Mouse (Mus musculus): ENCODE measurements around the gene Otoa.
A peak's percentile ranks its signal among the peaks of the same experiment; 100 is the strongest.

Otoa gene

DNA sequence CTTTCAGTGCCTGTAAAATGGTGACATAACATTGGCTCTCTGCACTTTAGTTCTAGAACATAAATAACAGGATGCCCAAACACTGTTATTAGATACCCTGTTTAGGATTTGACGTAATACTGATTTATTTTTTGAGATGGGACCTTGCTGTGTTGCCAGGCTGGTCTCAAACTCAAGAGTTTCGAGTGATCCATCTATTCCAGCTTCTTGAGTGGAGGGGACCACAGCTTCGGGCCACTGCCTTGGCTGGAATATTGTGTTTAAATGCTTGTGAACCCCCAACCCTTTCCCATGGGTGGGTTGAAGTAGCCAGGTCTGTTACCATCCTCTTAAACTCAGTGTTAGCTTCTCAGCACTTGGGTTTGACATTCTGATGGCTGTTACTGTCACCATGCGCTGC is at the start of gene Otoa:
TSS of gene Otoa (plus strand) at position 301 of the 400 bp plus-strand sequence.
- no peak for DNase-seq (ENCODE audit: extremely low spot score, low read depth, low spot score)

DNA sequence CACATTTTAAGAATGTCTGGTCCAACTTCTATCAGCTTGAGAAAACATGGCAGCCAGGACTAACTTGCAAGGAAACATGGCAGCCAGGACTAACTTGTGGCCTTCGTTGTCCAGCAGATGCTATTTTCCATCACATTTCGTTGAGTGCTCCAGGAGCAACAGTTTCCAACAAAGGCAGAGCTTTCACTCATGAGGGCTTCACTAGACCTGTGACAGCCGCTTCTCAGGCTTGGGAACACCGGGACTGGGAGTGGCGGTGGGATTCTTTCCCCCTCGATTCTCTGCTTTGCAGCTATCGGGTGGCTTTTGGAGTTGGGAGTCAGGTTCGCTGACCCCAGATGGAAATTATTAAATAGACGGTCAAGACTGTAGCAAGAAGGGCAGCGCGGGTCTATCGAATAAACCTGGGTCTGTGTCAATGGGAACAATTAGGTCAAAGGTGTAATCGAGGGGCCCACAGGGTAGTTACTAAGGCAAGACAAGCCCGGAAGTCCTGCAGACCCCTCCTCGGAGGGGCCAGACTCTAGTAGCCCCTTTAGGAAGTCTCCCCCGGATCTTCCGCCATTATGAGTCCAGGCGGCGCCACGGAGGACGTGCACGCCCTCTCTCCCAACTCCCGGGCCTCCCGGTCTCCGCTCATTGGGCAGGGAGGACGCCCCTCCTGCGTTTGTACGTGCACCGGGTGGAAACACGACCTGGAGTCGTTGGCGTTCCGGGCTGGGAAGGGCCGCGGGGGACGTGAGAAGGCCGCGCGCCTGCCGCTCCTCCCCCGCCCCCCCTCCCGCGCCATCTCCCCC is 47.4 kb upstream of the Otoa start, which contains the start of gene Mettl9:
TSS of gene Mettl9 (plus strand) at position 590 of the 797 bp plus-strand sequence.
- DNase-seq (ENCODE audit: extremely low spot score, low read depth, low spot score) = peak; percentile 82

DNA sequence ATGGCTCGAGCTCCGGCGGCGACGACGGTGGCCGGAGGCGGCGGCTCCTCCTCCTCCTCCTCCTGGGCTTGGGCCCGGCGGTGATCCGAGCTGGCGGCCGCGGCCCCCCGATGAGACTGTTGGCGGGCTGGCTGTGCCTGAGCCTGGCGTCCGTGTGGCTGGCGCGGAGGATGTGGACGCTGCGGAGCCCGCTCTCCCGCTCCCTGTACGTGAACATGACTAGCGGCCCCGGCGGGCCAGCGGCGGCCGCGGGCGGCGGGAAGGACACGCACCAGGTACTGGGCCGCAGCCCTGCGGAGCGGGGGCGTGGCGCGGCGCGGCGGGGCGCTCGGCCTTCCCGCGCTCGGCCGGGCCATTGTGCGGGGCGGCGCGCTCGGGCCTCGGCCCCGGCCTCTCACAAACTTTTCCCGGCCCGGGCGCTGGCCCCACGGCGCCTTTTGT is 46.7 kb upstream of the Otoa start:
- DNase-seq (ENCODE audit: extremely low spot score, low read depth, low spot score) = no peak

DNA sequence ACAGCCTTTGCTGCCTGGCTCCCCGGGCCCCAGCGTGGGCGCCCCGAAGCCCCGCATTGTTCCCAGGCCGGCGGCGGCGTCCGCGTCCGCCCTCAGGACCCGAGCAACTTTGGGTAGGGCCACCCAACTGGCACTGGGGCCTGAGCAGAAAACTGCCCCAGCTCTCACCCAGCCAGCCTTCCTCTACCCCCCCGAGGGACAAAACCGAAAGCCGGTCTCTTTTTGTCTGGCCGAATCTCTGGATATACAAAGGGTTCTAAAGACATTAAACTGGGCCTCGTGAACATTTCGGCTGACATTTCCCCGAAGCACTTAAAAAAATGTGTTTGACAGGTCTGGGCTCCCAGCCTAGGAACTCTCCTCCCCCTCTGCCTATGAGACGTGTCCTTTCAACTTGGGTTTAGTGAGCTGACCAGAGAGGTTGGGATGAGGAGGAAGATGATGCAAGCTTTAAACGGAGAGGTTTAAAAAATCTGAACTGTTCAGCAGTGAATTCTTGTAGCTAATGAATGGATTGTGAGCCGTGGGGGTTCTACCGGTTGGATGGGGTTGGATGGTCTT is 46.2 kb upstream of the Otoa start:
- peak; percentile 30 for DNase-seq (ENCODE audit: extremely low spot score, low read depth, low spot score)

DNA sequence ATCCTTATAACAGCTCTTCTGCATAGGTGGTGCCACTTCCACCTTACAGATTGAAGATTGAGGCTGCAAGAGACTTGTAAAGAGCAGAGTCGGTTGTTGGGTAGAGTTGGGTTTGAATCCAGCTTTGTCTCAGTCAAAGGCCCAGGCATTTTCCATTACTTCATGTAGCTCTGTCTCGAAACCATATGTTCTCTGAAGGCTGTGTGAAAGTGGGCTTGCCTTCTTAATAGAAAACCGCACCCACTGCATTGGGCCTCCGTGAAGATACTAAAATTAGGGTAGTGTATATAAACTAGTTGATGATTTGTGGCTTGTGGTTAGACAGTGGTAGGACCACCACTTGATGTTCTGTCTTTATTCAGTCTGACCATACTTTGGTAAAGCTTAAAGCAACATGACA is 40.9 kb upstream of the Otoa start:
- no peak for DNase-seq (ENCODE audit: extremely low spot score, low read depth, low spot score)

DNA sequence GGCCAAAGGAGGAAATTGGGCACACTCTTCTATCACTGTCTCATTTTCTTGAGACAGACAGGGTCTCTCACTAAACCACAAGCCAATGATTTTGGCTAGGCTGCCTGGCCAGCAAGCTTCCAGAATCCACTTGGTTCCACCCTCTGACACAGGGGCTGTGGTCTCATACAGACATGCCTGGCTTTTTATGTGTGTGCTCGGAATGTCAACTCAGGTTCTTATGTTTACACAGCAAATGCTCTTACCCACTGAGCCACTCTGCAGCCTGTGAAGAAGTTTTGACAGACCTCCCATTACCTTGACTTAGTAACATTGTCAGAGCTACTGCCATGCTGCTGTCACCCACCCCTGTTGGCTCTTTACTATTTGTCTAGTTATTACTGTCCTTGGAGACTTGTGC is 39.5 kb upstream of the Otoa start:
- DNase-seq (ENCODE audit: extremely low spot score, low read depth, low spot score) = no peak

DNA sequence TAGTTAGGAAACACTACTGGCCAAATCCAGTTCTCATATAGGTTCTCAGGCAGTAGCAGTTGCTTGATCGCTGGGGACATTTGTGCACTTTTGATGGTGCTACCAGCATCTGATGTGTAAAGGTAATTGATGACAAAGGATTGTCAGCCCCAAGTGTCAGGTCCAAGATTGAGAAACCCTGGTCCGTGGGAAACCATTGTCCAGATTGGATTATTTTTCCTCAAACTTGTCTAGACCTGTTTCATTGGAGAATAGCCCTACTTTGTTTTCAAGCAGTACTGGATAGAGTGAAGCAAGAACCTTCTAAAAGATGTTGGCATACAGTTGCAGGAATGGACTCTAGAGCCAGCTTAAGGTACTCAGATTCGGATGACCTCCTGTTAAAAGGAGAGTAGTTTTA is 38.4 kb upstream of the Otoa start:
- no peak for DNase-seq (ENCODE audit: extremely low spot score, low read depth, low spot score)

DNA sequence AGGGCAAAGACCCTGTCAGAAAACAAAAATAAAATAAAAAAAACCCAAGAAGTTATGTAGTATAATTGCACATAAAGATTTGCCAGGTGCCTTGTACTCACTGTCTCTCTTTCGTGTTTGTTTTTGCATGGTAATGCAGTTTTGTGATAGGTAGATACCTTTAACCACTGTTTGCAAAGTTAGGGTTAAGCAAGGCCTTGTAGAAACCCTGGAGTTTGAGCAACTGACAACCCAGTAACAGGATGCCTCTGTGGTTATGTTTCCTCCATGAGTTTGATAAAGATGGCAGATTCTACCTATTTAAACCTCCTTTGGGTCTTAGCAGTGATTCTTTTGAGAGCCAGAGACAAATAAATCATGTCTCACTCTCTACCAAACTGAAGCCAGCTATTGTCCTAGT is 37.9 kb upstream of the Otoa start:
- no peak for DNase-seq (ENCODE audit: extremely low spot score, low read depth, low spot score)

DNA sequence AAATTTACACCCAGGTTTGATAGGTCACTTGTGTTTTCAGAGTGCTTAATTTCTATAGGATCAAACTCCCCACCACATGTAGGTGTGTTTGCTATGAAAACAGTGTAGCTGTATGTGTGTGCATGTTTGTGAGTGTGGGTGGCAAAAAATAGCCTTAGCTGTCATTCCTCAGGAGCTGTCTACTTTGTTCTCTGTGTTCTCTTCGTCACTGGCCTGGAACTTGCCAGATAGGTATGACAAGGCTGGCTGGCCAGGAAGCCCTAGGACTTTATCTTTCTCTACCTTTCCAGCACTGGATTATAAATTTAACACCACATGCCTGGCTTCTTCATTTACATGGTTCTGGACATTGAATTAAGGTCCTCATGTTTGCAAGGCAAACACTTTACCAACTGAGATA is 37.2 kb upstream of the Otoa start:
- no peak for DNase-seq (ENCODE audit: extremely low spot score, low read depth, low spot score)

DNA sequence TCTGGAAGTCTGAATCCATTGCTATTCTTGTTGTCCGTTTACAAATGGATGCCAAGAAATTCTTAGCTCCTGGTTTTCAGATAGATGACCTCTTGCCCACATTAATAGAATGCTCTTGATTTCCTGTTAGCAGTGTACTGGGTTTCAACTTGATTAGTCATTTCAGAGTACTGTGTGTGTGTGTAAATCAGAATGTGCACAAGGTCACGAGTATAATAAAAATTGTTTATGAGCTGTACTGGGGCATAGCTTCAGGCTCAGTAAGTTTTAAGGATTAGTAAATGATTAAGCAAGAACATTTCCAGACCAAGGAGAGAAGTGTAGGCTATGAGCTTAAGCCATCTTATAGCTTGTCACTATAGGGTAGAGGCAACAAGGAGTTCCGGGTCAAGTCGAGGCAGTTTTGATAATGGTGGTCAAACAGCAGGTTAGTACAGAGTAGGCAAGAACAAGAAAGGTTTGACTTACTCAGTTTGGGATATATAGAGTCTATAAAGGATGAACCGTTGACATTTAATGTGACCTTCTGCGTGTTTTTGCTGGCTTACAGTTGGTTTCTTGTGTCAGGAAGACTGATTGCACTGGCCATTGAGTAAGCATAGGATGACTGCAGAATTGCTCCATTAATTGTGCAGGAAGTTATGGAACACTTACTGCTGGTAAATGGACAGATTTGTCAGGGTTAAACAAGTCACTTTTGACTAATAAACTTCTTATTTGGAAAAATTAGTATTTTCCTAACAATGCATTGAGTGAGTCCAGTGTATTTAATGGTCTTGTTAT is 35.6 kb upstream of the Otoa start:
- no peak for DNase-seq (ENCODE audit: extremely low spot score, low read depth, low spot score)

DNA sequence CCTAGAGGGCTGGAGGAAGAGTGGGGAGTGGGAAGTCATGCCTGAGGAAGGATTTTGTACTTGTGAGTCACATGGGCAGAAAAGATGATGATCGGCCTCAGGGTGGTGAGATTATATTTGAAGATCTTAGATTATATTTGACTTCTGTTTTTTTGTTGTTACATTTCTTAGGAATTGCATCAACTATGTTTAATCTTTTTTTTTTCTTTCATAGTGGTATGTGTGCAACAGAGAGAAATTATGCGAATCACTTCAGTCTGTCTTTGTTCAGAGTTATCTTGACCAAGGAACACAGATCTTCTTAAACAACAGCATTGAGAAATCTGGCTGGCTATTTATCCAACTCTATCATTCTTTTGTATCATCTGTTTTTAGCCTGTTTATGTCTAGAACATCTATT is 33.8 kb upstream of the Otoa start:
- DNase-seq (ENCODE audit: extremely low spot score, low read depth, low spot score) = no peak

DNA sequence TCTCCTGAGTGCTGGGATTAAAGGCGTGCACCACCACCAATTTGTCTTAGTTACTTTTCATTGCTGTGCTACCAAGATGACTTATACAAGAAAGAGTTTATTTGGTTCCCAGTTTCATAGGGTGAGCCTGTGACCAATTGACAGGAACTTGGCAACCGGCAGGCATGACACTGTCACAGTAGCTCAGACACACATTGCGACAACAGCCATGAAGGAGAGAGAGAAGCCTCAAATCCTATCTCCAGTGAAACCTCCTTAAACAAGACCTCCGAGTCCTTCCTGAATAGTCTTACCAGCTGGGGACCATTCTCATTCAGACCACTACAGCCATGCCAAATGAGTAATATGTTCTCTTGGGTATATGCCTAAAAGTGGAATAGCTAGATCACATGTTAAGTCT is 28.4 kb upstream of the Otoa start:
- DNase-seq (ENCODE audit: extremely low spot score, low read depth, low spot score) = no peak

DNA sequence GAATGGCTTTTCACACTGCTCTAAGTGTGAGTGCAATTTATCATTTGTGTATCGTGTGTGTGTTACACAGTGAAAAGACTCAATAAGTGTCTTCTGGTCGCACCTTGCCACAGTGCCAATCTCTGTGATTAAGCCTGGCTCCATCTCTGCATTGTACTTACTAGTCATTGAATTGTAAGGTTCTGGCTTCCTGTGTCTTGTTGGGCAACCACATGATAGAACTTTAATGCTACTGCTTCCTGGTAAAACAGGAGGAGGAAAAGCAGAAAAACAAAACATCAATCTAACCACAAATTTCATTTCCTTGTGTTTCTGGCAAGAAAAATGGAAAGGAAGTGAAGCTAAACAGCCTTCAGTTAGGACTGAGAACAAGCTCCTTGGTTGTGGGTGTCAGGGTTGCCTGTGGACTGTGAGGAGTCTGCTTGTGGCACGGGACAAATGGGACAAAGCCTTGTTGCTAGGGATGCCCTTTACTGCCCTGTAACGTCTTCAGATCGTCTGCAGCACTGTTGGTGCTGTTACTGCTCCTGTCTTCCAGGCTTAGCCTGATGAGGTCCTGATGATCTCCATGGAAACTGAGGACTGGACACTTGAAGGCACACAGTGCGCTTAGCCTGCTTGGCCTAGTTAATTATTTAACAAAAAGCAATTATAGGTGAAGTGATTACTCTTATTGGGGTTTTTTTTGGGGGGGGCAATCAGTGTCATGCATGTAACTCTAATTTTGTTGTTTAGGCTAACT is 21.8 kb upstream of the Otoa start:
- DNase-seq (ENCODE audit: extremely low spot score, low read depth, low spot score) = no peak

DNA sequence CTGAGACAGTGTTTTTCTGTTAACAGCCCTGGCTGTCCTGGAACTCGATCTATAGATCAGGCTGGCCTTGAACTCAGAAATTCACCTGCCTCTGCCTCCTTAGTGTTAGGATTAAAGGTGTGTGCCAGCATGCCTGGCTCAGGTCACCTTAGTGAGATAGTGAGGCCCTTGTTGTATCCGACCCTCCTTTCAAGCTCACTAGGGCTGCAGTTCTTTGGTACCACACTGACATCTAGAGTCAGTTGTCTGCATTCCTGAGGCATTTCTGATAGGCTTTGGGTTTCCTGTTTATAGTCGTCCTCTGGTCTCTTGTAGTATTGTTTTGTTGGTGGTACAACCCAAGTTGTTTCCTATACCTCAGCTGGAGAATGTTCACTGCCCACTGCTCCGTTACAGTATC is 17.1 kb upstream of the Otoa start:
- DNase-seq (ENCODE audit: extremely low spot score, low read depth, low spot score) = no peak

DNA sequence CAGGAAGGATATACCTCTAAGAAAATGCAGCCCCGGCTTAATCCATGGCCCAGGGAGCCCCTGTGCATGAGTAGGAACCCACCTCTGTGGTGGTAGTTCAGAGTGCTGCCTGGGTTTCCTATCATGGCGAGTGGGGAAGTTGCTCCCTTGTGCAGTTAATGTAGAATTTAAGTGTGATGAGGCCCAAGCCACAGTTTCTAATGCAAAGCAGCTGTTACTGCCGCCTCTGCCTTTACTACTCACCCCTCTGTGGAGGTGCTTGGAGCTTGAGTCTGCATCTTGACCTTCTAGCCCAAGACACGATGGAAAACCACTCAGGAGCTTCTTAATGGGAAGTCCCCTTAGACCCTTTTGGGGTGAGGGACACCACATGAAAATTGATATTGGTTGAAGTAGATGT is 10.2 kb upstream of the Otoa start:
- no peak for DNase-seq (ENCODE audit: extremely low spot score, low read depth, low spot score)

DNA sequence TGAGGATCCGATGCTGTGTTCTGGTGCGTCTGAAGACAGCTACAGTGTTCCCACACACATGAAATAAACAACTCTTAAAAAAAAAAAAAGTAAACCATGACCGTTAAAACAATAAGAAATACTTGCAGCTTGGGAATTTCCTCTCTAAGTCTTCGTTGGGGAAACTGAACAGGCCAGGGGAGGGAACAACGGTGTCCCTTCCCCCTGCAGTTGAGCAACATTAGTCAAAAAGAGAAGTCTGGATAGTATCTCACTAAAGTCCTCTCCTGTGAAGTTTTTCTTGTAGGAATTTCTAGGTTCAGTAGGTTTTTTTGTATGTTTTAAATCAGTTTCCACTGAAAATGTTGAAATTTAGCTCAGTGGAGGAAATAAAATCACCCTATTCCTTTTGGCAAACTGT is 8.9 kb upstream of the Otoa start:
- no peak for DNase-seq (ENCODE audit: extremely low spot score, low read depth, low spot score)

DNA sequence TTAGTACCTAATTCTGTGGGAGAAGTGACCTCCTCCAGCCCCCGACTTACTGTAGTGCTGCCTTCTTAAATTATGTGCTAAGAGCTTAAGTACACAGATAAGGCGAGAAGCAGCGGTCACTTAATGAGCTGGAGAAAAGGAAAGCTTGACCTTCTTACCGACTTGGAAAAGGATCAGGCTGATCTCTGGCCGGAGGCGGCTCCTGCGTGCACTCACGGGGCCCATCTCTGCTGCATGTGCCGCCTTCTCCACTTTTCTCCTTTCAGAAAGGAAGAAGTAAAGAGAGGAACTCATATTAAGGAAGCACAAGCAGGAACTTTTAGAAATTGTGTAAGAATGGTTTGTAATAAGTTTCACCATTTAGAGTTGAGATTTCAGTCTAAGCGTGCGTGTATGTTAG is 7.2 kb upstream of the Otoa start, which contains the start of gene Igsf6:
TSS of gene Igsf6 (minus strand) at position 292 of the 400 bp plus-strand sequence.
- DNase-seq (ENCODE audit: extremely low spot score, low read depth, low spot score) = no peak

DNA sequence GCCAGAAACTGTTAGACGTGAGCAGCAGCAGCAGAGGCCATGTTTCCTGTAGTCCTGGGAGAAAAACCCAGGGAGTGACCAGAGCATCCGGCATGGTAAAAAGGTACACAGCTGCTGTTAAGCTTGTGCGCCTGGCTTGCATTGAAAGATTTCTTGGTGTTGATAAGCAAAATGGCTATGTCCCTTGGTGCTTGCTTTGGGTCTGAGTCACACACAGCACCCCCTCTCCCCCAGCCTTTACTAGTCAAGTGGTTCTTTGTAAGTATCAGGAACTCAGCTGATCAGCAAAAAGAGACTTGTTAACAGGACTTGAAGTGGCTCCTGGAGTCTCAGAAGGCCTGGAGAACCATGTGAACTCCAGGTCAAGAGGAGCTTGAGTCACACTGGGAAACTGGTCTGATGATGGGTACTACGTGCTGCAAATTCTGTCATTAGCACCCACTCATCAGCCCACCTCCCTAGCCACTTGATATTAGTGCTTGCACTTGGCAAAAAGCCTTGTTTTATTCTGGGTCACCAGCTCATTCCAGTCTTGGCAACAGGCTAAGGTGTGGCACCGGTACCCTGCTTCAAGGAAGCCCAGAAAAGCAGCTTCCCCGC is 6.5 kb upstream of the Otoa start:
- no peak for DNase-seq (ENCODE audit: extremely low spot score, low read depth, low spot score)

DNA sequence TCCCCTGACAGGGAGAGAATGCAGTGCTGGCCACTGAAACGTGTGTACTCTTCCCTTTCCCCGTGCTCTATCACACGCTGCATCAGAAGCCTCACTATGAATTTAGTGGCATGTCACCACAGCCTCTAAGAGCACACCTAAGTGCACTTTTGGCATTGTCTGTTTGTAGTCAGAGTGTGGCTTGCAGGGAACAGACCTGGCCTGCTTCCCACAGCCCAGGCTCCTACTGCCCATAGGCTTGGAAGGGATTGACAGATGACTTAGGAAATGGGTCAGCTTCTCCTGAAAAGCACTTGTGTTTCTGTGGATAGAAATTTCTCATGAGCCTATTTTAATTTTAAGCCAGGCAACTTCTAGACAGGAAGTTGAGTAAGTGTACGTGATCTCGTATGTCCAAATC is 6.0 kb upstream of the Otoa start:
- DNase-seq (ENCODE audit: extremely low spot score, low read depth, low spot score) = no peak

DNA sequence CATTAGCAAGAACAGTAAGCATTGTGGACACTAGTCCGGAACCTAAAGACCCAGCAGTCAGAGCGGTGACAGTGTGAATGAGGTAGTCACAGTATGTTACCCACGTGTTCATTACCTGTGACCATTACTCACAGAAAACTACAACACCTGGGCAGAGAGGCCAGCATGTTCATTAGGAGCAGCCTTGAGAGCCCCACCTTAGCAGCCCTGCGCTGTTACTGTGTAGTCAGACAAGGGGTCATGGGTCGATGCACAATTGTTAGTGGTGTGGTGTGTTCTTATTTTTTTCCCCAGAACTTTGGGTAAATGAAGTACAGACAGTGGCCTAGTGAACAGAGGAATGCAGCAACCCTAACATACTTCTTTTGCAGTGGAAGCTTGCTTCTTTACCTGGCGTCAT is 4.1 kb upstream of the Otoa start:
- no peak for DNase-seq (ENCODE audit: extremely low spot score, low read depth, low spot score)

DNA sequence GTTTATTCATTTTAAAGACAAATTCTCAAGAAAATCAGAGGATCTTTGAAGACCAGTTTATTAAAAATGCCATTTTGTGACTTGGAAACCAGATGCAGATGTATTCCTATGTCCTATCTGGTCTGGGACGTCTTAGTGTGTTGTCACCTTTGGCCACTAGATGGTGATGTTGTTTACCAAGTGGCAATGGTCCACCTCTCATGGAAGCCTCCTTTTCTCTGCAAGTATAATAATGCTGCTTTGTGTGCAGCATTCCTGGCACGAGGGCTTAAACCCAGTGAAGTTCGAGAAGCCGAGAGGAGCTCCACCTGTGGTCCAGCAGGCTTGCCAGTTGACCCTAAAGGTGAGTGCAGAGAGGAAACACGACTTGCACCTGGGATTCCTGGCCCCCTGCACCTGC is 3.6 kb upstream of the Otoa start:
- DNase-seq (ENCODE audit: extremely low spot score, low read depth, low spot score) = peak; percentile 47

Data from hindlimb bud, embryonic 11.5 days (tissue).